Mouse (Mus musculus) central nervous system, embryonic 11.5 days (tissue): ENCODE data around the gene Kansl2. TPM values are rescaled to one million over a fixed set of nuclear protein-coding genes. Genes with fewer than 3 reads are reported as not detected.

Experiments used
- polyA plus RNA-seq: library from polyadenylated mRNA; depleted of rRNA; stranded (reverse); fragments of >200 nt; gene quantifications from 2 replicates; pipeline ENCODE4 v1.2.3, GENCODE M21; 2012; rRNA removed

Gene Kansl2
- polyA plus RNA-seq, result 125 and 135 TPM in 2 replicates

DNA sequence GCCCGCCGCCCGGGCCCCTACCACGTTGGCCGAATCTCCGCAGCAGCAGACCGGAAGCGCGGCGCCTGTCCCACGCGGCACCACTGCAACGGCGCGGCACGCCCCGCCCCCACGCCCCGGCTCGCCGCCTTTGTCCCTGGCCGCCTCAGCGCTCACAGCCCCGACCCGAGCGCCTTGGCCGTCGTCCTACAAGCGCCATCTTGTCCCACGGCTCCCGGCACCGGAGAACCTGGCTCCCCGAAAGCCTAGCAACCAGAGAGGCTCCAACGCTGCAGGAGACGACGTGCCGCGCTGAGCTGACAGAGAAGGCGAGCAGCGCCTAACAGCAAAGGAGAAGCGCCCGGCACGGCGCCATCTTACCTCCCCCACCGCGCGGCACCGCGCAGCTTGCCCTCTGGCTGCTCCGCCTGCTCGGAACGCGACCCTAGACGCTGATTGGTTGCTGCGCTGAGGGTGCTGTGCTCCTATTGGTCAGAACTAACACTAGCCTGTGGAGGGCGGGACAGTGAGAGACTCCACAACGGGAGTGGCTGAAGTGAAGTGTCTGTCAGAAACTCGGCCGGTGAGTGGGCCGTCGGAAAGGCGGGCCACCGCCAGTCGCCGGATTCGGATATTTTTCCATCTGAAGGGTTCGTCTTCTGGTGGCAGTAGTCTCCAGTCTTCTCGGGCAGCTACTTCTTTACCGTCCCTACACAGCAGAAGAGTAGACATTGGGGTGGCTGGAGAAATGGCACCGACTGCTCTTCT is at the start of gene Kansl2:
Gene Kansl2 (minus strand): TSS at position 384 of the 747 bp plus-strand sequence.

DNA sequence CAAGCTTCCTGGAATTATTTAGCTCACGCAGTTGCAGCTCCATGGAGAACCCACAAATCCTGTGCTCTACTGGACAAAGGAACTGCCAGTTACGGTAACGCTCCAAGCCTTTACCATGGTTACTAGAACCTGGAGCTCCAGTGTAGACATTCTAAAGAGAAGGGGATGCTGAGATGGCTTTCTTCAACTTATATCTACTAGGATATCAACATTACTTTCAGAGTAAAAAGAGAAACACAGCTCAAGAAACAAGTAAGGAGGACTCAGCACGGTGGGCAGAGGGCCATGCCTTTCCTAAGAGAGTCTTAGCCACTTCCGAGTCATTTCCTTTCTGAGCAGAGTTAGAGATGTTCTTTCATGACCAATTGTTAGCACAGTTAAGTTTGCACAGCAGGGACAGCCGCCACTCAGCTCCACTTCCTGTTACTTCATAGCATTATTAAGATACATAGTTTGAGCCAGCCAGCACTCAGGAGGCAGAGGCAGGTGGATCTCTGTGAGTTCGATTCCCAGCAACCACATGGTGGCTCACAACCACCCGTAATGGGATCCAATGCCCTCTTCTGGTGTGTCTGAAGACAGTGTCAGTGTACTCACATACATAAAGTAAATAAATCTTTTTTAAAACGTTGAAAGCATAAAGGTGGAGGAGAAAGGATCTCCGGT is 36.9 kb upstream of the Kansl2 start, which contains the start of the genes Ccnt1 and 4930415O20Rik:
Gene Ccnt1 (minus strand): TSS at position 51 of the 666 bp plus-strand sequence.
Gene 4930415O20Rik (plus strand): TSS at position 132 of the 666 bp plus-strand sequence.

DNA sequence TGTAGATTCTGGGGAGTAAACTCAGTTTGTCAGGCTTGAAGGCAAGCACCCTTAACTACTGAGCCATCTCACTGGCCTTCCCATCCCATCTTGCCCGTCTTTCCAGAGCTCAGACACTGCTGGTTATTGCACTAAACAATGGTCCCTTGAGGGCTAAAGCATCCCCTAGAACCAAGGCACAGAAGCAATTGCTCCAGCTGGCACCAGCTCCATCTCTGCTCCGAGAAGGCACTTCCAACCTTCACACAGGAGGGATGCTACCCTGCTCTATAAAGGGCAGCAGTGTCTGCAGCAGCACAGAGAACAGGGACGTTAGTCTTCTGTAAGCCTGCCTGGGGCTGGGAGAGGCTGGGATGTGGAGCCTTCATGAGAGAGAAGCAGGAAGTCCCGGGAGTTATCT is 42.0 kb downstream of the Kansl2 start, which contains the start of gene Olfr279:
Gene Olfr279 (plus strand): TSS at position 301 of the 400 bp plus-strand sequence.

DNA sequence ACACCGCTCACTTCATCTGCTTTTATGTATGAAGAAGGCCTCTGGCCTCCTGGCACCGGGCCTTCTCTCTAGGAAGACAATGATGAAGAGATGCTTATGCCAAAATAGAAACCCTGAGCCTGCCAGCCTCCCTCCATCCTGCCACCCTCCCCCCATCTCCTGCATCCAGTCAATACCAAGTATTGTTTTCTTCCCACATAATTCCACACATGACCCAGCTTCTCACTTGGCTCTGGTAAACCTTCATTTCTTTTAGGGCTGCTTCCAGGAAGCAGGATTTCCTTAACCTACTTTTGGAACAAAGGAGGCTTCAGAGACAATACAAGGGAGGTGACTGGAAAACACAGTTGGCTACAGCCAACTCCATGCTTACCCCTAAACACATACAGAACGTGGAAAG is 51.4 kb downstream of the Kansl2 start, which contains the start of gene Lalba:
Gene Lalba (minus strand): TSS at position 21 of the 400 bp plus-strand sequence.

DNA sequence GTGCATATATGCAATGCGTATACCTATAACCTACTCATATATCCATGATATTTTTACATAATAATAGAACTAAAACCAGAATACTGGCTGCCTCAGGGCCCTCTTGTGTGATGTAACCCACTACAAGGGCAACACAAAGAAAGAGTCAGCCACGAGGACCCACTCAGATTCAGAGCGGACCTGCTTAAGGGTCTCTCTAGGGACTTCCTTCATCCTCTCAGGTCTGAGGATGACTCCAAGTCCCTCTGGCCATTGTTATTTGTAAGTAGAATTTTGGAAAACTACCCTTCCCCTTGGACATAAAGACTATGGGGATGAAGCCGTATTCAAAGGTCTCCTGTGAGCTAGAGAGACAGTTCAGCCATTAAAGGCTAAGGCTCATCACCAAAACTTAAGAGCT is 64.5 kb downstream of the Kansl2 start, which contains the start of gene OR5BS1P:
Gene OR5BS1P (plus strand): TSS at position 301 of the 400 bp plus-strand sequence.

Other genes with a start within 250 kb of the Kansl2 start
- 2.4 TPM in 2 replicates for gene Zfp641, start 238.1 kb downstream of the Kansl2 start, polyA plus RNA-seq
- not detected in 2 replicates for gene Olfr285, start 216.9 kb downstream of the Kansl2 start, polyA plus RNA-seq
- not detected in 2 replicates for gene Olfr284, start 193.3 kb downstream of the Kansl2 start, polyA plus RNA-seq
- not detected in 2 replicates for gene Olfr283, start 153.3 kb downstream of the Kansl2 start, polyA plus RNA-seq
- not detected in 2 replicates for gene Olfr282, start 103.0 kb downstream of the Kansl2 start, polyA plus RNA-seq
- gene Olfr281, start 81.7 kb downstream of the Kansl2 start, polyA plus RNA-seq, result not detected in 2 replicates
- not detected in 2 replicates for gene OR5BS1P, start 64.4 kb downstream of the Kansl2 start, polyA plus RNA-seq
- gene Lalba, start 51.5 kb downstream of the Kansl2 start, polyA plus RNA-seq, result not detected in 2 replicates
- not detected in 2 replicates for gene Olfr279, start 41.9 kb downstream of the Kansl2 start, polyA plus RNA-seq
- gene Ccnt1, start 36.7 kb upstream of the Kansl2 start, polyA plus RNA-seq, result 21.9 and 30.6 TPM in 2 replicates
- gene 4930415O20Rik, start 36.7 kb upstream of the Kansl2 start, polyA plus RNA-seq, result not detected in 2 replicates
- gene Adcy6, start 75.8 kb upstream of the Kansl2 start, polyA plus RNA-seq, result 53.7 and 55.8 TPM in 2 replicates
- 75.3 and 102 TPM in 2 replicates for gene Cacnb3, start 96.6 kb upstream of the Kansl2 start, polyA plus RNA-seq
- gene Ddx23, start 128.6 kb upstream of the Kansl2 start, polyA plus RNA-seq, result 66.3 and 99.5 TPM in 2 replicates
- gene Rnd1, start 143.2 kb upstream of the Kansl2 start, polyA plus RNA-seq, result 7.9 and 12.3 TPM in 2 replicates
- gene Ccdc65, start 173.9 kb upstream of the Kansl2 start, polyA plus RNA-seq, result 0.70 and 1.4 TPM in 2 replicates
- gene Fkbp11, start 193.9 kb upstream of the Kansl2 start, polyA plus RNA-seq, result 10.1 and 11.2 TPM in 2 replicates
- 72.2 and 83.4 TPM in 2 replicates for gene Arf3, start 228.9 kb upstream of the Kansl2 start, polyA plus RNA-seq
- 0.72 and 2.0 TPM in 2 replicates for gene Wnt10b, start 243.9 kb upstream of the Kansl2 start, polyA plus RNA-seq